Mouse (Mus musculus) lung, embryonic 15.5 days (tissue): ENCODE data around the gene Rnf182. TPM values are rescaled to one million over a fixed set of nuclear protein-coding genes. Genes with fewer than 3 reads are reported as not detected.

ENCODE experiments used
- ATAC-seq: fragments of 200-750 bp; cut with Nextera tagmentation; 2 replicates; pipeline ENCODE4 v1.8.0; 2017; ENCODE audit warnings: moderate number of reproducible peaks, borderline replicate concordance; ENCODE audit not compliant: low FRiP score, low TSS enrichment; ENCODE audit errors: extremely low read depth
- H3K27ac ChIP-seq: fragments of 300-500 bp; sonication (generic); 2 replicates; pipeline ENCODE4 v1.5.1; 2015; ENCODE audit warnings: moderate library complexity, mild to moderate bottlenecking, inconsistent platforms
- H3K27me3 ChIP-seq: fragments of 300-500 bp; sonication (generic); 2 replicates; pipeline ENCODE4 v1.6.1; 2015; ENCODE audit warnings: inconsistent platforms
- H3K36me3 ChIP-seq: fragments of 300-500 bp; sonication (generic); 2 replicates; pipeline ENCODE4 v1.6.1; 2015; ENCODE audit warnings: inconsistent platforms
- H3K4me1 ChIP-seq: fragments of 300-500 bp; sonication (generic); 2 replicates; pipeline ENCODE4 v1.6.1; 2015; ENCODE audit warnings: inconsistent platforms
- H3K4me2 ChIP-seq: fragments of 300-500 bp; sonication (generic); 2 replicates; pipeline ENCODE4 v1.6.1; 2015; ENCODE audit warnings: inconsistent platforms, mild to moderate bottlenecking, moderate library complexity
- H3K4me3 ChIP-seq: fragments of 300-500 bp; sonication (generic); 2 replicates; pipeline ENCODE4 v1.5.1; 2015; ENCODE audit warnings: mild to moderate bottlenecking, inconsistent platforms
- H3K9ac ChIP-seq: fragments of 300-500 bp; sonication (generic); 2 replicates; pipeline ENCODE4 v1.6.1; 2015; ENCODE audit warnings: inconsistent platforms
- H3K9me3 ChIP-seq: fragments of 300-500 bp; sonication (generic); 2 replicates; pipeline ENCODE4 v1.6.1; 2016; ENCODE audit warnings: inconsistent platforms
- WGBS: fragments of 180-500 bp; shearing (Covaris S2); methylation state at CpG from one replicate; pipeline ENCODE4 v1.1.7; 2015; 5-methylcytosine and 5-hydroxymethylcytosine counted together
- polyA plus RNA-seq: library from polyadenylated mRNA; unstranded; fragments of >200 nt; fragmentation: Nextera tagmentation; extraction: Ambion mirVana; gene quantifications from 2 replicates; pipeline ENCODE4 v1.2.1, GENCODE M21; 2015

Rnf182 gene
- polyA plus RNA-seq, 1 experiment from 2014 or later: 3.4 TPM

GRCm38 (mm10) chr13:43586966-43587365, 28.5 kb upstream of the Rnf182 start:
- Histone ChIP-seq H3K4me3 (no peak overlapping the region), H3K27ac (no peak overlapping the region), H3K4me2 (no peak overlapping the region), H3K9ac (no peak overlapping the region), H3K9me3 (no peaks in the 10 kb centered on the region), H3K4me1 (no peaks in the 10 kb centered on the region), H3K27me3 (0 out of 2 replicates have a peak, but pooled peaks cover under 1% of the 10 kb centered on the region), H3K36me3 (no peaks in the 10 kb centered on the region)
- ATAC-seq: no peak
- WGBS: 82% methylated on average over 3 of the region's 3 CpGs

- Histone ChIP-seq H3K4me1 (no peaks in the 10 kb centered on the region), H3K27ac (no peak overlapping the region), H3K4me2 (no peak overlapping the region), H3K9me3 (no peaks in the 10 kb centered on the region), H3K36me3 (no peaks in the 10 kb centered on the region), H3K27me3 (0 out of 2 replicates have a peak, but pooled peaks cover 3% of the 10 kb centered on the region), H3K9ac (no peak overlapping the region), H3K4me3 (no peak overlapping the region)
- ATAC-seq: no peak
- WGBS: 80% methylated on average over 14 of the region's 14 CpGs
Observed at GRCm38 (mm10) chr13:43587844-43588840, 27.4 kb upstream of the Rnf182 start.

GRCm38 (mm10) chr13:43591828-43592680, 23.5 kb upstream of the Rnf182 start:
- Histone ChIP-seq H3K4me3 (no peak overlapping the region), H3K27me3 (0 out of 2 replicates have a peak, but pooled peaks cover 3% of the 10 kb centered on the region), H3K36me3 (no peaks in the 10 kb centered on the region), H3K27ac (no peak overlapping the region), H3K9me3 (no peaks in the 10 kb centered on the region), H3K4me2 (0 out of 2 replicates have a peak overlapping the region, but pooled peaks have one; percentile 7), H3K4me1 (no peaks in the 10 kb centered on the region), H3K9ac (no peak overlapping the region)
- ATAC-seq: no peak
- WGBS: 64% methylated on average over 28 of the region's 28 CpGs

- no peak overlapping the region for H3K27ac ChIP-seq
- H3K36me3 ChIP-seq: no peaks in the 10 kb centered on the region
- no peak overlapping the region for H3K4me3 ChIP-seq
- 0 out of 2 replicates have a peak, but pooled peaks cover 3% of the 10 kb centered on the region for H3K27me3 ChIP-seq
- H3K9me3 ChIP-seq: no peaks in the 10 kb centered on the region
- no peaks in the 10 kb centered on the region for H3K4me1 ChIP-seq
- no peak overlapping the region for H3K9ac ChIP-seq
- no peak for ATAC-seq
- WGBS: 50% methylated on average over 8 of the region's 8 CpGs
- 0 out of 2 replicates have a peak overlapping the region, but pooled peaks have one; percentile 7 for H3K4me2 ChIP-seq
Observed at GRCm38 (mm10) chr13:43592681-43593068, 22.8 kb upstream of the Rnf182 start.

GRCm38 (mm10) chr13:43595896-43596295, 19.6 kb upstream of the Rnf182 start:
- Histone ChIP-seq H3K27ac (no peak overlapping the region), H3K4me2 (no peak overlapping the region), H3K9me3 (no peaks in the 10 kb centered on the region), H3K36me3 (no peaks in the 10 kb centered on the region), H3K4me1 (no peaks in the 10 kb centered on the region), H3K27me3 (0 out of 2 replicates have a peak, but pooled peaks cover 3% of the 10 kb centered on the region), H3K4me3 (no peak overlapping the region), H3K9ac (no peak overlapping the region)
- 55% methylated on average over 4 of the region's 4 CpGs for WGBS
- ATAC-seq: no peak

- Histone ChIP-seq H3K4me1 (0 out of 2 replicates have a peak, but pooled peaks cover 3% of the 10 kb centered on the region), H3K9me3 (no peaks in the 10 kb centered on the region), H3K4me2 (no peak overlapping the region), H3K27me3 (no peaks in the 10 kb centered on the region), H3K27ac (no peak overlapping the region), H3K36me3 (no peaks in the 10 kb centered on the region), H3K4me3 (no peak overlapping the region), H3K9ac (no peak overlapping the region)
- WGBS: 88% methylated on average over 6 of the region's 6 CpGs
- ATAC-seq: no peak
Observed at GRCm38 (mm10) chr13:43600967-43601366, 14.5 kb upstream of the Rnf182 start.

GRCm38 (mm10) chr13:43602440-43602839, 13.1 kb upstream of the Rnf182 start:
- Histone ChIP-seq H3K4me2 (no peak overlapping the region), H3K36me3 (no peaks in the 10 kb centered on the region), H3K9ac (no peak overlapping the region), H3K27me3 (no peaks in the 10 kb centered on the region), H3K27ac (no peak overlapping the region), H3K4me3 (no peak overlapping the region), H3K9me3 (no peaks in the 10 kb centered on the region), H3K4me1 (0 out of 2 replicates have a peak, but pooled peaks cover 3% of the 10 kb centered on the region)
- 89% methylated on average over 2 of the region's 2 CpGs for WGBS
- ATAC-seq: no peak

GRCm38 (mm10) chr13:43603042-43603441, 12.5 kb upstream of the Rnf182 start:
- Histone ChIP-seq H3K27me3 (no peaks in the 10 kb centered on the region), H3K27ac (no peak overlapping the region), H3K4me1 (0 out of 2 replicates have a peak, but pooled peaks cover 3% of the 10 kb centered on the region), H3K9ac (no peak overlapping the region), H3K36me3 (no peaks in the 10 kb centered on the region), H3K9me3 (no peaks in the 10 kb centered on the region), H3K4me3 (no peak overlapping the region), H3K4me2 (no peak overlapping the region)
- no peak for ATAC-seq
- 59% methylated on average over 13 of the region's 13 CpGs for WGBS

- 70% methylated on average over 6 of the region's 6 CpGs for WGBS
- no peaks in the 10 kb centered on the region for H3K4me1 ChIP-seq
- no peak overlapping the region for H3K9ac ChIP-seq
- no peak for ATAC-seq
- H3K36me3 ChIP-seq: no peaks in the 10 kb centered on the region
- no peak overlapping the region for H3K27ac ChIP-seq
- H3K9me3 ChIP-seq: no peaks in the 10 kb centered on the region
- no peak overlapping the region for H3K4me3 ChIP-seq
- H3K27me3 ChIP-seq: no peaks in the 10 kb centered on the region
- no peak overlapping the region for H3K4me2 ChIP-seq
Observed at GRCm38 (mm10) chr13:43608854-43609253, 6.7 kb upstream of the Rnf182 start.

GRCm38 (mm10) chr13:43612040-43612439, 3.5 kb upstream of the Rnf182 start:
- H3K27ac ChIP-seq: no peak overlapping the region
- H3K9me3 ChIP-seq: no peaks in the 10 kb centered on the region
- H3K36me3 ChIP-seq: no peaks in the 10 kb centered on the region
- H3K4me3 ChIP-seq: no peak overlapping the region
- WGBS: 60% methylated on average over 6 of the region's 6 CpGs
- no peak overlapping the region for H3K4me2 ChIP-seq
- peaks cover 5% of the 10 kb centered on the region; the same call in 1 of the 2 replicates for H3K27me3 ChIP-seq
- H3K4me1 ChIP-seq: peaks cover 10% of the 10 kb centered on the region; the same call in 1 of the 2 replicates
- ATAC-seq: no peak
- no peak overlapping the region for H3K9ac ChIP-seq

- H3K9me3 ChIP-seq: no peaks in the 10 kb centered on the region
- no peaks in the 10 kb centered on the region for H3K36me3 ChIP-seq
- no peak overlapping the region for H3K27ac ChIP-seq
- no peak overlapping the region for H3K4me2 ChIP-seq
- 82% methylated on average over 3 of the region's 3 CpGs for WGBS
- H3K4me1 ChIP-seq: peaks cover 10% of the 10 kb centered on the region; the same call in 1 of the 2 replicates
- H3K9ac ChIP-seq: no peak overlapping the region
- no peak for ATAC-seq
- H3K4me3 ChIP-seq: no peak overlapping the region
- H3K27me3 ChIP-seq: peaks cover 10% of the 10 kb centered on the region; the same call in 1 of the 2 replicates
Observed at GRCm38 (mm10) chr13:43614667-43615066, 843 bp upstream of the Rnf182 start.
